Mouse (Mus musculus): Measurements from ENCODE around the gene Oxct2b.
"Not testable (repeated sequence)": the region's sequence is repeated elsewhere in the genome, so short reads cannot be mapped to it uniquely, and the experiment has no call there.

- TF ChIP-seq CTCF, EP300 (IDR thresholded peaks at IDR 0.05; ENCODE audit: low read depth): not testable (repeated sequence)
Measured at GRCm38 (mm10) chr4:123114651-123115050, 1.4 kb upstream of the Oxct2b start.

All from heart, postnatal 0 days (tissue).